Comparison of ENCODE assay signal across 8 mouse cellular contexts in genomic region chr6:120916074-120916971, GRCm38 (mm10). TPM values are rescaled to one million over a fixed set of nuclear protein-coding genes. Genes with fewer than 3 reads are reported as not detected.
DNase-seq lines count a peak whose midpoint lies in the region; ATAC-seq and TF ChIP-seq lines count a peak whose summit lies in the region.

Bid (minus strand) TSS chr6:120916853.

- H3K36me3 ChIP-seq in embryonic facial prominence, embryonic 15.5 days: no peaks in the 10 kb centered on the region
- no peaks in the 10 kb centered on the region for H3K36me3 ChIP-seq in limb, embryonic 13.5 days
- no peaks in the 10 kb centered on the region for H3K36me3 ChIP-seq in midbrain, embryonic 15.5 days (replicated peaks)
- H3K36me3 ChIP-seq in spleen, adult 2 months (ENCODE audit: control insufficient read depth, insufficient read depth, low read length): no peaks in the 10 kb centered on the region

- TF ChIP-seq CTCF in spleen, adult 2 months (IDR thresholded peaks at IDR 0.05; ENCODE audit: extremely low read depth, insufficient read depth, insufficient read length, insufficient replicate concordance): no peak

- H3K27ac ChIP-seq in embryonic facial prominence, embryonic 15.5 days (replicated peaks): no peak within 1 kb of the TSS
- no peak within 1 kb of the TSS for H3K27ac ChIP-seq in limb, embryonic 13.5 days
- H3K27ac ChIP-seq in midbrain, embryonic 15.5 days: peak within 1 kb of the TSS; percentile 63
- H3K27ac ChIP-seq in spleen, adult 2 months (ENCODE audit: insufficient read depth, low read length): peak within 1 kb of the TSS; percentile 75

- peak within 1 kb of the TSS; percentile 42; the same call in 1 of the 2 replicates for H3K9ac ChIP-seq in embryonic facial prominence, embryonic 15.5 days
- peak within 1 kb of the TSS; percentile 72 for H3K9ac ChIP-seq in limb, embryonic 13.5 days
- H3K9ac ChIP-seq in midbrain, embryonic 15.5 days: peak within 1 kb of the TSS; percentile 64

- peak; percentile 97 for DNase-seq in A20 (ENCODE audit: low read depth, low spot score)
- DNase-seq in adrenal gland, postnatal 4 days (ENCODE audit: low spot score in 2 of 2): peak; percentile 80 to 87
- peak; percentile 91 to 93 for DNase-seq in heart, adult 9 months (ENCODE audit: low spot score in 2 of 2)
- peak; percentile 96 for DNase-seq in kidney, adult 9 months
- peak; percentile 77 to 96 for DNase-seq in spleen, adult 2 months (ENCODE audit: low read depth in 1 of 2, low spot score in 2 of 2)

- peak within 1 kb of the TSS; percentile 95 for H3K4me2 ChIP-seq in embryonic facial prominence, embryonic 15.5 days (replicated peaks)
- peak within 1 kb of the TSS; percentile 96 for H3K4me2 ChIP-seq in limb, embryonic 13.5 days (replicated peaks)
- peak within 1 kb of the TSS; percentile 94 for H3K4me2 ChIP-seq in midbrain, embryonic 15.5 days

- H3K27me3 ChIP-seq in embryonic facial prominence, embryonic 15.5 days: no peaks in the 10 kb centered on the region; the same call in 1 of the 2 replicates
- peaks cover 17% of the 10 kb centered on the region for H3K27me3 ChIP-seq in limb, embryonic 13.5 days
- no peaks in the 10 kb centered on the region for H3K27me3 ChIP-seq in midbrain, embryonic 15.5 days (replicated peaks)
- no peaks in the 10 kb centered on the region for H3K27me3 ChIP-seq in spleen, adult 2 months (ENCODE audit: control insufficient read depth, insufficient read depth, low read length)

- peaks cover 20% of the 10 kb centered on the region for H3K4me1 ChIP-seq in embryonic facial prominence, embryonic 15.5 days
- peaks cover 12% of the 10 kb centered on the region for H3K4me1 ChIP-seq in limb, embryonic 13.5 days
- peaks cover 11% of the 10 kb centered on the region; the same call in 1 of the 2 replicates for H3K4me1 ChIP-seq in midbrain, embryonic 15.5 days
- H3K4me1 ChIP-seq in spleen, adult 2 months (ENCODE audit: control insufficient read depth, insufficient read depth, insufficient read length): peaks cover 30% of the 10 kb centered on the region; the same call in 1 of the 2 replicates

- H3K9me3 ChIP-seq in embryonic facial prominence, embryonic 15.5 days (replicated peaks): no peaks in the 10 kb centered on the region
- H3K9me3 ChIP-seq in limb, embryonic 13.5 days: no peaks in the 10 kb centered on the region
- H3K9me3 ChIP-seq in midbrain, embryonic 15.5 days: no peaks in the 10 kb centered on the region

- H3K4me3 ChIP-seq in embryonic facial prominence, embryonic 15.5 days (replicated peaks): peak within 1 kb of the TSS; percentile 57
- H3K4me3 ChIP-seq in limb, embryonic 13.5 days: peak within 1 kb of the TSS; percentile 68
- H3K4me3 ChIP-seq in midbrain, embryonic 15.5 days: peak within 1 kb of the TSS; percentile 78
- peak within 1 kb of the TSS; percentile 82 for H3K4me3 ChIP-seq in spleen, adult 2 months (ENCODE audit: extremely low read depth, insufficient read depth, insufficient read length)

- TF ChIP-seq POLR2A in spleen, adult 2 months (IDR thresholded peaks at IDR 0.05; ENCODE audit: low read depth, low read length): no peak

- WGBS in embryonic facial prominence, embryonic 15.5 days: 1% methylated on average over 67 of the region's 67 CpGs
- under 1% methylated on average over 67 of the region's 67 CpGs for WGBS in limb, embryonic 13.5 days
- 1% methylated on average over 67 of the region's 67 CpGs for WGBS in midbrain, embryonic 15.5 days
- WGBS in spleen, adult 2 months: 1% methylated on average over 67 of the region's 67 CpGs

- peak; percentile 84 for ATAC-seq in embryonic facial prominence, embryonic 15.5 days (ENCODE audit: insufficient number of reproducible peaks, low FRiP score, low TSS enrichment, low read depth)
- ATAC-seq in limb, embryonic 13.5 days (ENCODE audit: low FRiP score, low read depth): peak; percentile 92
- peak; percentile 91 for ATAC-seq in midbrain, embryonic 15.5 days (replicated peaks)

RNA-seq across cellular contexts. Expression of gene Bid, which starts in this region (rescaled TPM):
- 10 to 100 TPM; 13.4 to 16.8 TPM for total RNA-seq in adrenal gland, postnatal 4 days (2021)
- polyA plus RNA-seq in embryonic facial prominence, embryonic 15.5 days (2015; fragmentation: Nextera tagmentation; extraction: Ambion mirVana): 14.1 and 16.7 TPM in 2 replicates
- polyA plus RNA-seq in limb, embryonic 13.5 days (2015; fragmentation: Nextera tagmentation; extraction: Ambion mirVana): 16.2 and 17.1 TPM in 2 replicates
- polyA plus RNA-seq in midbrain, embryonic 15.5 days (2015; fragmentation: Nextera tagmentation; extraction: Ambion mirVana): 46.9 and 48.4 TPM in 2 replicates
- polyA plus RNA-seq in spleen, adult 2 months (2012; rRNA removed): 23.6 and 24.0 TPM in 2 replicates

Comparison
In these comparisons a context has a peak if more than half of its experiments do, and no peak if none do; other contexts are left out.
1. H3K27ac ChIP-seq: peak in midbrain, embryonic 15.5 days (single experiment) and spleen, adult 2 months (single experiment); none in embryonic facial prominence, embryonic 15.5 days (single experiment) and limb, embryonic 13.5 days (single experiment).
2. Peak in every context shown above with its lines, with median percentiles within 50 percentile points of each other: DNase-seq, ATAC-seq, H3K4me2 ChIP-seq, H3K4me3 ChIP-seq and H3K9ac ChIP-seq.